Mouse (Mus musculus): ENCODE data around the gene Fam155a.

- TF ChIP-seq CTCF (IDR thresholded peaks at IDR 0.05; ENCODE audit: low read depth) (no peak), EP300 (IDR thresholded peaks at IDR 0.05; ENCODE audit: low read depth) (no peak)
Measured at GRCm38 (mm10) chr8:9458614-9459013, 312.3 kb downstream of the Fam155a start.
